Mouse (Mus musculus) hindbrain, postnatal 0 days (tissue): ENCODE measurements at regions not wholly inside any gene's neighbourhood (a gene's known extent, or its start where the extent isn't known, plus 50 kb on each side); places are given as distances from the start of the nearest gene placed in this dataset.

ENCODE experiments used
- ATAC-seq: fragments of 200-750 bp; cut with Nextera tagmentation; 2 replicates; pipeline ENCODE4 v1.8.0; 2017; ENCODE audit warnings: mild to moderate bottlenecking, moderate TSS enrichment, moderate library complexity
- DNase-seq: peaks from one replicate; pipeline ENCODE4 v3.0.0-alpha.2; 2015; ENCODE audit warnings: low spot score
- H3K27ac ChIP-seq: fragments of 300-500 bp; sonication (generic); 2 replicates; pipeline ENCODE4 v1.5.1; 2014; ENCODE audit warnings: mild to moderate bottlenecking
- H3K27me3 ChIP-seq: fragments of 300-500 bp; sonication (generic); 2 replicates; pipeline ENCODE4 v1.6.1; 2014; ENCODE audit warnings: low read length, mixed read lengths; ENCODE audit not compliant: insufficient read depth
- H3K36me3 ChIP-seq: fragments of 300-500 bp; sonication (generic); 2 replicates; pipeline ENCODE4 v1.6.1; 2014; ENCODE audit warnings: low read length, mixed read lengths; ENCODE audit not compliant: insufficient read depth
- H3K4me1 ChIP-seq: fragments of 300-500 bp; sonication (generic); 2 replicates; pipeline ENCODE4 v1.6.1; 2014; ENCODE audit warnings: antibody characterized with exemption, low read length, mixed read lengths; ENCODE audit not compliant: insufficient read depth
- H3K4me2 ChIP-seq: fragments of 300-500 bp; sonication (generic); 2 replicates; pipeline ENCODE4 v1.6.1; 2014; ENCODE audit warnings: low read depth, mild to moderate bottlenecking, low read length, moderate library complexity, mixed read lengths
- H3K4me3 ChIP-seq: fragments of 300-500 bp; sonication (generic); 2 replicates; pipeline ENCODE4 v1.5.1; 2014; ENCODE audit warnings: low read length
- H3K9ac ChIP-seq: fragments of 300-500 bp; sonication (generic); replicated peaks from 2 replicates; pipeline ENCODE4 v1.6.1; 2014; ENCODE audit warnings: mild to moderate bottlenecking, low read length, moderate library complexity, mixed read lengths
- H3K9me3 ChIP-seq: fragments of 300-500 bp; sonication (generic); 2 replicates; pipeline ENCODE4 v1.6.1; 2016; ENCODE audit warnings: low read length, mixed read lengths
- CTCF ChIP-seq: IDR thresholded peaks from 2 replicates; pipeline ENCODE4 v1.5.1; 2016; ENCODE audit warnings: antibody characterized with exemption, control low read depth, low read depth
- WGBS: fragments of 180-500 bp; shearing (Covaris S2); extraction: QIAGEN DNeasy Blood & Tissue Kit; methylation state at CpG from one replicate; pipeline ENCODE4 v1.1.7; 2014; 5-methylcytosine and 5-hydroxymethylcytosine counted together

DNA sequence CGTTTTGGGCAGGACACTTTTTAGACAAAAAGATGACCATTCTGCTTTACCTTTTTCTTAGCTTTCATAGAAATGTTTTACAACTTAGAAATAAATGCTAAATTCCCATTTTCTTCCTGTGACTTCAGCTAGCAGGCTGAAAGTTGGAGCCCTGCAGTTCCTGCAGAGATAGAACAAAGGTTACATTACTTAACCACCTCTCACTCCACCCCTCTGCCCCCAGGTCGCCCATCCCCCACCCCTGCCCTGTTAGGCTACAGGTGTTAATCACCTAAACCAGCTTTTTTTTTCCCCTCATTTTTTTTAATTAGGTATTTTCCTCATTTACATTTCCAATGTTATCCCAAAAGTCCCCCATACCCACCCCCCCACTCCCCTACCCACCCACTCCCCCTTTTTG, 498.1 kb upstream of the N6amt1 start:
- ATAC-seq (no peak), DNase-seq (no peak)
- Histone ChIP-seq H3K27ac (no peak overlapping the region), H3K9ac (no peak overlapping the region), H3K27me3 (no peaks in the 10 kb centered on the region), H3K36me3 (no peaks in the 10 kb centered on the region), H3K9me3 (no peaks in the 10 kb centered on the region), H3K4me2 (no peak overlapping the region), H3K4me3 (no peak overlapping the region), H3K4me1 (no peaks in the 10 kb centered on the region)
- no peak for TF ChIP-seq CTCF
- WGBS, result 66% methylated on average over 2 of the region's 2 CpGs

DNA sequence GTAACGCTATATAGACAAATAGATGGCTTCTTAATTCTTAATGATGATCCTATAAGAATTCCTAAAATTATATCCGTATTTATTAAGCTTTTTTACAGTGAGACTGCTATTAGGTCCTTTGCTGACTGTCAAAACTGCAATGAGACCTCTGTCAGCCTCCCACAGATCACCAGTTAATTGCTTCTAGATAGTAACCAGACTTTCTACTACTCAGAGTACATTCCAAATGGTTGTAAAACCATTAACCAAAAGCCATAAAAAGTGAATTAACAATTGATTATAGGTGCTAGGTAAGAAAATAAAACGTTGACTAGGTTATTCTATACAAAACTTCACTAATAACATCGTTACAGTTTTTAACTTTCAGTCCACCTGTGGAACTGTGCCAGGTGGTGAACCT, 498.7 kb upstream of the N6amt1 start:
- Histone ChIP-seq H3K27me3 (no peaks in the 10 kb centered on the region), H3K27ac (no peak overlapping the region), H3K4me3 (no peak overlapping the region), H3K9me3 (no peaks in the 10 kb centered on the region), H3K4me2 (no peak overlapping the region), H3K4me1 (no peaks in the 10 kb centered on the region), H3K36me3 (no peaks in the 10 kb centered on the region), H3K9ac (no peak overlapping the region)
- no peak for TF ChIP-seq CTCF
- DNase-seq (no peak), ATAC-seq (no peak)
- WGBS, result 78% methylated on average over 4 of the region's 4 CpGs

DNA sequence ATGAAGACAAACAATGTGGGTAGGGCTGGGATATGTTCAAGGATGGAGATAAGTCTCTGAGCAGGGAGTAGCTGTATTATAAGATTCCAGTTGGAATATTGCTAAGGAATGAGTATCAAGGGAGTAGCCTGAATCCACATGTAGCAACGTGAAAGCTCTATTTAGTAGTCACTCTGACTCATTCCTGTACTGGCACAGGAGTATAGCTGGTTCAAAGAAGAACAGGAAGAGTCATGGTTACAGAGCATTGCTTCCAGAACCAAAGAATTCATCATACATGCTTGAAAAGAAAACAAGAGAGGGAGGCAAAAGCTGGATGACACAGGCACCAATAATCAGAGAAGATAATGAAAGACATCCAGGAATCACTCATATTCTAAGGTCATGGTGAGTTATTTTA, 500.6 kb upstream of the N6amt1 start:
- H3K4me3 ChIP-seq, result no peak overlapping the region
- no peak overlapping the region for H3K9ac ChIP-seq
- no peaks in the 10 kb centered on the region for H3K27me3 ChIP-seq
- H3K4me2 ChIP-seq, result no peak overlapping the region
- no peak for TF ChIP-seq CTCF
- 70% methylated on average over 1 of the region's 1 CpGs for WGBS
- H3K27ac ChIP-seq, result no peak overlapping the region
- ATAC-seq, result no peak
- DNase-seq, result no peak
- no peaks in the 10 kb centered on the region for H3K4me1 ChIP-seq
- H3K9me3 ChIP-seq, result no peaks in the 10 kb centered on the region
- no peaks in the 10 kb centered on the region for H3K36me3 ChIP-seq

DNA sequence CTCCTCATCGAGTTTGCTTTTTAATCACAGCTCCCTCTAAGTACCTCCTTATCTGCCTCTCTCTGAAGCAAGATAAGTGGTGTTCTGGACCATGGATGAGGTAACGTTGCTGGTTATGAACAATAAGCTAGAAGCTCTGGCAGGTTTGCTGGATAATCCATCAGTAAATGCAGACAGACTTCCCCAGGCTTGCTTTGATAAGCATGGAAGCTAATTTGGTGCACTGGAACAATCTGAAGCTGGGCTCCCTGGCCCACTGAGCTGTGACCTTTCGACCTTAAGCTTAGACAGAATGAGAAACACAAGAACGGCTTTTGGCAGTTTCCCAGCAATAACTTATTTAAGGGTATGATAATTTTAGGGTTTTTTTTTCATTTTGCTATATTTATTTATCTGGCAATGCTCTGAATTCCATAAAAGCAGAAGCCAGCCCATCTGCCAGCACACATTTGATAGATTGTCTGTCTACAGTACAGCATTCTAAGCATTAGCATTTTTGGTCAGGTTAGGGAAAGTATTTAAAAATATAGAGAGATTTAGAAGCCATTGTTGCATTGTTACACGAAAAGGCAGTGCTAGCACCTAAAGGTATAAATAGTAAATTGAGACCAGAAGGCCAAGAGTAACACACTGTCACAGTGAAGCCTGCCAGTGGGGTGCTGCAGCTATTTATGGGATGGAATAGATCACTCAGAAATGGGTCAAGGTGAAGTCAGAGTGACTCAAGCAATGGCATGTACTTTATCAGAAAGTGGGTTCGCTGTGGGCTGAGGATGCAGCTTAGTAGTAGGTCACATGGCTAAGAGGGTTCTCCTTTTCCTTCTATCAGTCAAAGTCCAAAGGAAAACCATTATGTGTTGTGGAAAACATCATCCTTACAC, 515.3 kb upstream of the N6amt1 start:
- H3K4me3 ChIP-seq, result no peak overlapping the region
- no peak overlapping the region for H3K4me2 ChIP-seq
- TF ChIP-seq CTCF, result no peak
- no peak overlapping the region for H3K27ac ChIP-seq
- H3K9me3 ChIP-seq, result no peaks in the 10 kb centered on the region
- ATAC-seq (no peak), DNase-seq (no peak)
- H3K4me1 ChIP-seq, result no peaks in the 10 kb centered on the region
- no peaks in the 10 kb centered on the region for H3K36me3 ChIP-seq
- no peaks in the 10 kb centered on the region for H3K27me3 ChIP-seq
- WGBS, result 52% methylated on average over 6 of the region's 6 CpGs
- no peak overlapping the region for H3K9ac ChIP-seq

DNA sequence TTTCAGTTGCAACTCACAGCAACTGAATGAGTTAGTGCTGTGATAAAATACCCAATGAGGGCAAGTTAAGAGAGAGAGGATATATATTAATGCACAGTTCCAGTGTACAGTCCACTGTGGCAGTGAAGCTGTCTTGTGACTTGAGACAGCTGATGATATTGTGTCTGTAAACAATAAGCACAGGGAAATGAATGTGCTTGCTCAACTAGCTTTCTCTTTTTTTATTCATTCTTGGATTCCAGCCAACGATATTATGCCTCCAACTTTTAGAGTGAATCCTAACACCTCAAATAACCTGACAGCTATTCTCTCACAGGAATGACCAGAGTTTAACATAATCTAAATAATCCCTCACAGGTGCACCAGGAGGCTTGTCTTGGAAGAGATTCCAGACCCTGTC, 526.3 kb upstream of the N6amt1 start:
- ATAC-seq (no peak), DNase-seq (peak; percentile 38)
- H3K27me3 ChIP-seq, result no peaks in the 10 kb centered on the region
- H3K9me3 ChIP-seq, result no peaks in the 10 kb centered on the region
- H3K36me3 ChIP-seq, result no peaks in the 10 kb centered on the region
- H3K27ac ChIP-seq, result no peak overlapping the region
- H3K4me3 ChIP-seq, result no peak overlapping the region
- no peak overlapping the region for H3K4me2 ChIP-seq
- no peak overlapping the region for H3K9ac ChIP-seq
- no peaks in the 10 kb centered on the region for H3K4me1 ChIP-seq
- TF ChIP-seq CTCF, result no peak
- WGBS, result 59% methylated on average over 1 of the region's 1 CpGs

DNA sequence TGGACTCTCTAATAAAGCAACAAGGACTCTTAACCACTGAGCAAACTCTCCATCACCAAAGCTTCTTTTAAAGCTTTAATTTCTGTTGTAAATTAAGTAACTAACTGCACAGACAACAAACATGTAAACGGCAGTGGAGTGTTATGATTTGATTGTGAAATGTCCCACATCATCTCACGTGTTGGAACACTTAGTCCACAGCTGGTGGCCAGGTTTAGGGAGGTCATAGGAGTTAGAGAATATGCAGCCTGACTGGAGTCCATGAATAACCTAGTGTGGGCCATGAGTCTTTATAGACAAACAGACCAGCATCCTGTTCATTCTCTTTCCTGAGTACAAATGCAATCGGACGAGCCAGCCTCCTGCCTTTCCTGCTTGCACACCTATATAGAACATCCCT, 527.3 kb upstream of the N6amt1 start:
- no peak overlapping the region for H3K27ac ChIP-seq
- H3K9ac ChIP-seq, result no peak overlapping the region
- no peaks in the 10 kb centered on the region for H3K9me3 ChIP-seq
- H3K4me2 ChIP-seq, result no peak overlapping the region
- ATAC-seq, result no peak
- TF ChIP-seq CTCF, result no peak
- no peaks in the 10 kb centered on the region for H3K27me3 ChIP-seq
- no peak for DNase-seq
- WGBS, result 86% methylated on average over 4 of the region's 4 CpGs
- no peaks in the 10 kb centered on the region for H3K36me3 ChIP-seq
- no peaks in the 10 kb centered on the region for H3K4me1 ChIP-seq
- no peak overlapping the region for H3K4me3 ChIP-seq

DNA sequence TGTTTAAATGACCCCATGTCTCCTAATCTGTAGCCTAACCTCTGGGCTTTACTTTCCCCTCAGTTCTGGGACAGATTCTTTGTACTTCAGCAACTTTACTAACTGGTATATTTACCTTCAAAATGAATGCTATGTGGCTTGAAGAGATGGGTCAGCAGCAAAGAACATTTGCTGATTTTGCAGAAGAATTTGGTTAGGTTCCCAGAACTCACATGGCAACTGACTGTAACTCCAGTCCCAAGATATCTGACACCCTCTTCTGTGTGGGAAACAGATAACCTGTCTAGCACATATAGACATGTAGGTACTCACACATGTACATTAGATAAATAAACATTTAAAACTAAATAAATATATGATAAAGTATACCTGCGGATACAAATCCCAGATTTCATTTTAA, 530.5 kb upstream of the N6amt1 start:
- ATAC-seq (no peak), DNase-seq (no peak)
- H3K9ac ChIP-seq, result no peak overlapping the region
- H3K4me2 ChIP-seq, result no peak overlapping the region
- H3K27ac ChIP-seq, result no peak overlapping the region
- no peak for TF ChIP-seq CTCF
- WGBS, result 89% methylated on average over 1 of the region's 1 CpGs
- no peaks in the 10 kb centered on the region for H3K4me1 ChIP-seq
- no peaks in the 10 kb centered on the region for H3K9me3 ChIP-seq
- H3K27me3 ChIP-seq, result no peaks in the 10 kb centered on the region
- H3K36me3 ChIP-seq, result no peaks in the 10 kb centered on the region
- no peak overlapping the region for H3K4me3 ChIP-seq
